Comparison of ENCODE assay signal across 9 mouse cellular contexts in the genomic region with DNA sequence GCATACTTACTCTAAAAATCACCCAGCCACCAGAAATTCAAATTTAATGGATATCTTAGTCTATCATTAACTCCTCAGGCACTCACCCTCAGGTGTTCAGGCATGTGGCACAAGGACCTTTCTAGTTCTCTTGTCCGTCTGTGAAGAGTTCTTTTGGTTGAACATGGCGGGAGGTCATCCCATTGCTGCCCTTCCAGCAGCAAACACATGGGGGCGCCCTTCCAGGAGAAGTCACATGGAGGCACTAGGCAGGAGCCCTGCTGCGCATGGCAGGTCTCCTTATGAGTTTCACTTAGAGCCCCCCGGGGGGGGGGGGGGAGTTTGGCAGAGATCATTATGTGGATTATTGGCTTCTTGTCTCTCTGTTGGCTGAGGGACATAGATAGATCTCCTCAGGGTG. TPM values are rescaled to one million over a fixed set of nuclear protein-coding genes. Genes with fewer than 3 reads are reported as not detected.
DNase-seq lines count a peak whose midpoint lies in the region; ATAC-seq lines count a peak whose summit lies in the region.
"Had no signal": no experiment of that assay in that cellular context is flagged by ENCODE, and none has a peak within 500 bp of the region (broad histone marks: within the 10 kb centered on the region; RNA-seq: fewer than 3 reads in every experiment).

No protein-coding gene starts in this region.

- H3K4me2 ChIP-seq in hindbrain, embryonic 12.5 days (replicated peaks) = no peak overlapping the region
- H3K4me2 ChIP-seq: hindbrain, embryonic 15.5 days had no signal

- H3K9ac ChIP-seq in hindbrain, embryonic 12.5 days = no peak overlapping the region
- H3K9ac ChIP-seq: hindbrain, embryonic 15.5 days had no signal

- no peaks in the 10 kb centered on the region for H3K4me1 ChIP-seq in hindbrain, embryonic 12.5 days
- H3K4me1 ChIP-seq: hindbrain, embryonic 15.5 days had no signal

- H3K27ac ChIP-seq in hindbrain, embryonic 12.5 days = no peak overlapping the region
- H3K27ac ChIP-seq: hindbrain, embryonic 15.5 days had no signal

- intact Hi-C loops in left cerebral cortex, postnatal 25 days (cut with DNase I) = no loop called here

- H3K27me3 ChIP-seq in hindbrain, embryonic 12.5 days = no peaks in the 10 kb centered on the region
- H3K27me3 ChIP-seq: hindbrain, embryonic 15.5 days had no signal

- no peaks in the 10 kb centered on the region for H3K9me3 ChIP-seq in hindbrain, embryonic 12.5 days (replicated peaks)
- H3K9me3 ChIP-seq: hindbrain, embryonic 15.5 days had no signal

- H3K36me3 ChIP-seq in hindbrain, embryonic 12.5 days = no peaks in the 10 kb centered on the region
- H3K36me3 ChIP-seq: hindbrain, embryonic 15.5 days had no signal

- no peak overlapping the region for H3K4me3 ChIP-seq in hindbrain, embryonic 12.5 days
- H3K4me3 ChIP-seq: hindbrain, embryonic 15.5 days had no signal

- WGBS in hindbrain, embryonic 12.5 days = 74% methylated on average over 5 of the region's 5 CpGs

- ATAC-seq in erythroblast, adult 5-6 weeks (replicated peaks; ENCODE audit: low FRiP score, poor library complexity, severe bottlenecking) = peak; percentile 80
- ATAC-seq in megakaryocyte, adult 5-6 weeks (ENCODE audit: poor library complexity, severe bottlenecking) = peak; percentile 53; the same call in 1 of the 2 replicates
- ATAC-seq in hindbrain, embryonic 12.5 days (ENCODE audit: low FRiP score) = no peak

- DNase-seq in adrenal gland, postnatal 14 days = peak; percentile 39
- DNase-seq in adrenal gland, postnatal 4 days (ENCODE audit: low spot score in 2 of 2) = no peak
- DNase-seq in 416B (ENCODE audit: low read depth) = peak; percentile 36
- DNase-seq in left cerebral cortex, postnatal 25 days (ENCODE audit: low spot score in 2 of 2) = no peak
- DNase-seq in ovary, postnatal 36 days (ENCODE audit: low spot score) = no peak

RNA-seq across cellular contexts. Expression of gene Atg16l1, which starts 59.3 kb away (rescaled TPM):
- total RNA-seq in adrenal gland, postnatal 14 days (2021) = 35.3 and 37.2 TPM in 2 replicates
- 10 to 100 TPM; 41.8 to 44.7 TPM for total RNA-seq in adrenal gland, postnatal 4 days (2021)
- total RNA-seq in erythroblast, adult 5-6 weeks (2015; ENCODE audit: low replicate concordance) = 38.9 and 57.8 TPM in 2 replicates
- 73.7 and 95.3 TPM in 2 replicates for total RNA-seq in erythroblast, adult 5-6 weeks (2017; ENCODE audit: low replicate concordance)
- total RNA-seq in megakaryocyte, adult 5-6 weeks (2015) = 13.6 and 22.9 TPM in 2 replicates
- 33.9 and 38.5 TPM in 2 replicates for total RNA-seq in megakaryocyte, adult 5-6 weeks (2017)
- polyA plus RNA-seq in hindbrain, embryonic 12.5 days (2016; fragmentation: Nextera tagmentation; extraction: Ambion mirVana) = 51.0 and 52.4 TPM in 2 replicates
- total RNA-seq in left cerebral cortex, postnatal 25 days (2021) = 10 to 100 TPM; 61.7 to 65.2 TPM

Comparison
In these comparisons a context has a peak if more than half of its experiments do, and no peak if none do; other contexts are left out.
1. DNase-seq: peak in adrenal gland, postnatal 14 days (single experiment) and 416B (single experiment); none in adrenal gland, postnatal 4 days (0 of 2), left cerebral cortex, postnatal 25 days (0 of 2) and ovary, postnatal 36 days (single experiment).